Mouse (Mus musculus) heart, embryonic 13.5 days (tissue): ENCODE results near the gene Fam129a. TPM values are rescaled to one million over a fixed set of nuclear protein-coding genes. Genes with fewer than 3 reads are reported as not detected.
A peak's percentile ranks its signal among the peaks of the same experiment; 100 is the strongest.

Source experiments
- ATAC-seq: fragments of 200-750 bp; cut with Nextera tagmentation; 2 replicates; pipeline ENCODE4 v1.8.0; 2017; ENCODE audit warnings: moderate TSS enrichment; ENCODE audit not compliant: insufficient number of reproducible peaks, low FRiP score, low TSS enrichment; ENCODE audit errors: extremely low read depth
- H3K27ac ChIP-seq: fragments of 300-500 bp; sonication (generic); replicated peaks from 2 replicates; pipeline ENCODE4 v1.5.1; 2015; ENCODE audit warnings: moderate library complexity, mild to moderate bottlenecking, inconsistent platforms
- H3K27me3 ChIP-seq: fragments of 300-500 bp; sonication (generic); replicated peaks from 2 replicates; pipeline ENCODE4 v1.6.1; 2015; ENCODE audit warnings: mild to moderate bottlenecking, inconsistent platforms
- H3K36me3 ChIP-seq: fragments of 300-500 bp; sonication (generic); 2 replicates; pipeline ENCODE4 v1.6.1; 2015; ENCODE audit warnings: mild to moderate bottlenecking, inconsistent platforms
- H3K4me1 ChIP-seq: fragments of 300-500 bp; sonication (generic); 2 replicates; pipeline ENCODE4 v1.6.1; 2015; ENCODE audit warnings: inconsistent platforms
- H3K4me2 ChIP-seq: fragments of 300-500 bp; sonication (generic); 2 replicates; pipeline ENCODE4 v1.6.1; 2015; ENCODE audit warnings: inconsistent platforms, mild to moderate bottlenecking, moderate library complexity
- H3K4me3 ChIP-seq: fragments of 300-500 bp; sonication (generic); 2 replicates; pipeline ENCODE4 v1.5.1; 2015; ENCODE audit warnings: moderate library complexity, mild to moderate bottlenecking, inconsistent platforms
- H3K9ac ChIP-seq: fragments of 300-500 bp; sonication (generic); 2 replicates; pipeline ENCODE4 v1.6.1; 2015; ENCODE audit warnings: inconsistent platforms, mild to moderate bottlenecking, moderate library complexity
- H3K9me3 ChIP-seq: fragments of 300-500 bp; sonication (generic); 2 replicates; pipeline ENCODE4 v1.6.1; 2016; ENCODE audit warnings: inconsistent platforms
- WGBS: fragments of 180-500 bp; shearing (Covaris S2); methylation state at CpG from one replicate; pipeline ENCODE4 v1.1.7; 2015; ENCODE audit warnings: mixed read lengths; 5-methylcytosine and 5-hydroxymethylcytosine counted together
- polyA plus RNA-seq: library from polyadenylated mRNA; unstranded; fragments of >200 nt; fragmentation: Nextera tagmentation; extraction: Ambion mirVana; gene quantifications from 2 replicates; pipeline ENCODE4 v1.2.1, GENCODE M21; 2015

The Fam129a gene
- polyA plus RNA-seq, 1 experiment from 2014 or later, result 4.7 TPM

GRCm38 (mm10) chr1:151675684-151676083 lies 104.7 kb downstream of the Fam129a start:
- Histone ChIP-seq H3K27ac (peak overlapping the region; percentile 90), H3K4me1 (peaks cover 36% of the 10 kb centered on the region), H3K9me3 (no peaks in the 10 kb centered on the region), H3K4me3 (no peak overlapping the region), H3K4me2 (no peak overlapping the region), H3K9ac (no peak overlapping the region), H3K36me3 (no peaks in the 10 kb centered on the region), H3K27me3 (no peaks in the 10 kb centered on the region)
- WGBS, result 67% methylated on average over 5 of the region's 5 CpGs
- no peak for ATAC-seq

GRCm38 (mm10) chr1:151677185-151677809 lies 106.3 kb downstream of the Fam129a start:
- H3K27me3 ChIP-seq, result no peaks in the 10 kb centered on the region
- peak; percentile 71; the same call in 1 of the 2 replicates for ATAC-seq
- peak overlapping the region; percentile 90 for H3K27ac ChIP-seq
- peak overlapping the region; percentile 55 for H3K4me2 ChIP-seq
- H3K9ac ChIP-seq, result peak overlapping the region; percentile 52; the same call in 1 of the 2 replicates
- no peaks in the 10 kb centered on the region for H3K36me3 ChIP-seq
- no peaks in the 10 kb centered on the region for H3K9me3 ChIP-seq
- H3K4me3 ChIP-seq, result peak overlapping the region; percentile 16
- 30% methylated on average over 3 of the region's 4 CpGs for WGBS
- peaks cover 34% of the 10 kb centered on the region for H3K4me1 ChIP-seq

- Histone ChIP-seq H3K4me2 (no peak overlapping the region), H3K4me3 (no peak overlapping the region), H3K27ac (peak overlapping the region; percentile 87), H3K27me3 (no peaks in the 10 kb centered on the region), H3K9ac (no peak overlapping the region), H3K36me3 (no peaks in the 10 kb centered on the region), H3K4me1 (peaks cover 34% of the 10 kb centered on the region), H3K9me3 (no peaks in the 10 kb centered on the region)
- ATAC-seq, result no peak
- WGBS, result 53% methylated on average over 4 of the region's 4 CpGs
Observed at GRCm38 (mm10) chr1:151677975-151678374, 107.0 kb downstream of the Fam129a start.

- 75% methylated on average over 7 of the region's 7 CpGs for WGBS
- ATAC-seq, result no peak
- H3K4me2 ChIP-seq, result no peak overlapping the region
- H3K9me3 ChIP-seq, result no peaks in the 10 kb centered on the region
- H3K4me3 ChIP-seq, result no peak overlapping the region
- no peaks in the 10 kb centered on the region for H3K36me3 ChIP-seq
- H3K27me3 ChIP-seq, result no peaks in the 10 kb centered on the region
- H3K4me1 ChIP-seq, result peaks cover 35% of the 10 kb centered on the region
- H3K9ac ChIP-seq, result no peak overlapping the region
- no peak overlapping the region for H3K27ac ChIP-seq
Observed at GRCm38 (mm10) chr1:151679153-151679552, 108.2 kb downstream of the Fam129a start.

GRCm38 (mm10) chr1:151679883-151680613 lies 109.1 kb downstream of the Fam129a start:
- WGBS, result 88% methylated on average over 4 of the region's 4 CpGs
- Histone ChIP-seq H3K9me3 (no peaks in the 10 kb centered on the region), H3K9ac (no peak overlapping the region), H3K36me3 (no peaks in the 10 kb centered on the region), H3K27ac (no peak overlapping the region), H3K4me2 (no peak overlapping the region), H3K4me1 (peaks cover 41% of the 10 kb centered on the region), H3K27me3 (no peaks in the 10 kb centered on the region), H3K4me3 (no peak overlapping the region)
- ATAC-seq, result no peak

- no peak overlapping the region for H3K4me2 ChIP-seq
- H3K27me3 ChIP-seq, result no peaks in the 10 kb centered on the region
- no peak for ATAC-seq
- H3K9ac ChIP-seq, result no peak overlapping the region
- no peaks in the 10 kb centered on the region for H3K9me3 ChIP-seq
- no peaks in the 10 kb centered on the region for H3K36me3 ChIP-seq
- peaks cover 43% of the 10 kb centered on the region for H3K4me1 ChIP-seq
- H3K27ac ChIP-seq, result no peak overlapping the region
- no peak overlapping the region for H3K4me3 ChIP-seq
- 87% methylated on average over 3 of the region's 3 CpGs for WGBS
Observed at GRCm38 (mm10) chr1:151680971-151681370, 110.0 kb downstream of the Fam129a start.

- ATAC-seq, result no peak
- 81% methylated on average over 6 of the region's 6 CpGs for WGBS
- no peaks in the 10 kb centered on the region for H3K36me3 ChIP-seq
Observed at GRCm38 (mm10) chr1:151682896-151683295, 111.9 kb downstream of the Fam129a start.

GRCm38 (mm10) chr1:151684451-151684892 lies 113.5 kb downstream of the Fam129a start:
- Histone ChIP-seq H3K36me3 (no peaks in the 10 kb centered on the region), H3K27ac (no peak overlapping the region)
- ATAC-seq, result no peak

More at GRCm38 (mm10) chr1:151682896-151683295, 111.9 kb downstream of the Fam129a start:
- Histone ChIP-seq H3K27me3 (no peaks in the 10 kb centered on the region), H3K4me1 (peaks cover 44% of the 10 kb centered on the region), H3K4me2 (no peak overlapping the region), H3K9ac (no peak overlapping the region), H3K27ac (no peak overlapping the region), H3K4me3 (no peak overlapping the region), H3K9me3 (no peaks in the 10 kb centered on the region)

GRCm38 (mm10) chr1:151684978-151685377 lies 114.0 kb downstream of the Fam129a start:
- Histone ChIP-seq H3K36me3 (no peaks in the 10 kb centered on the region), H3K27ac (no peak overlapping the region), H3K4me3 (no peak overlapping the region), H3K4me2 (no peak overlapping the region), H3K27me3 (no peaks in the 10 kb centered on the region), H3K4me1 (peaks cover 38% of the 10 kb centered on the region), H3K9ac (no peak overlapping the region), H3K9me3 (no peaks in the 10 kb centered on the region)
- 75% methylated on average over 5 of the region's 5 CpGs for WGBS
- ATAC-seq, result no peak

More at GRCm38 (mm10) chr1:151684451-151684892, 113.5 kb downstream of the Fam129a start:
- Histone ChIP-seq H3K9me3 (no peaks in the 10 kb centered on the region), H3K27me3 (no peaks in the 10 kb centered on the region), H3K9ac (no peak overlapping the region), H3K4me3 (no peak overlapping the region), H3K4me2 (no peak overlapping the region), H3K4me1 (peaks cover 40% of the 10 kb centered on the region)
- WGBS, result 62% methylated on average over 7 of the region's 7 CpGs

- Histone ChIP-seq H3K4me1 (peaks cover 38% of the 10 kb centered on the region), H3K36me3 (no peaks in the 10 kb centered on the region), H3K9ac (0 out of 2 replicates have a peak overlapping the region, but pooled peaks have one; percentile 16), H3K9me3 (no peaks in the 10 kb centered on the region), H3K4me3 (no peak overlapping the region), H3K4me2 (peak overlapping the region; percentile 3; the same call in 1 of the 2 replicates), H3K27me3 (no peaks in the 10 kb centered on the region), H3K27ac (peak overlapping the region; percentile 71)
- 29% methylated on average over 12 of the region's 12 CpGs for WGBS
- no peak for ATAC-seq
Observed at GRCm38 (mm10) chr1:151685666-151686309, 114.8 kb downstream of the Fam129a start.

- H3K4me1 ChIP-seq, result peaks cover 32% of the 10 kb centered on the region
- WGBS, result 23% methylated on average over 8 of the region's 8 CpGs
- no peaks in the 10 kb centered on the region for H3K36me3 ChIP-seq
- H3K9ac ChIP-seq, result 0 out of 2 replicates have a peak overlapping the region, but pooled peaks have one; percentile 38
- peak overlapping the region; percentile 45 for H3K4me2 ChIP-seq
- peak overlapping the region; percentile 71 for H3K27ac ChIP-seq
- no peaks in the 10 kb centered on the region for H3K9me3 ChIP-seq
- no peak overlapping the region for H3K4me3 ChIP-seq
- peak; percentile 65; the same call in 1 of the 2 replicates for ATAC-seq
- no peaks in the 10 kb centered on the region for H3K27me3 ChIP-seq
Observed at GRCm38 (mm10) chr1:151686696-151687095, 115.7 kb downstream of the Fam129a start.
